Mouse (Mus musculus) bone marrow macrophage, adult 2 months (primary cell): ENCODE data around the gene Nol3. TPM values are rescaled to one million over a fixed set of nuclear protein-coding genes. Genes with fewer than 3 reads are reported as not detected.

Experiments used
- H3K27ac ChIP-seq: 2 replicates; pipeline ENCODE4 v1.5.1; 2012; ENCODE audit warnings: low read depth, low read length; ENCODE audit not compliant: insufficient read depth
- H3K4me1 ChIP-seq: 2 replicates; pipeline ENCODE4 v1.6.1; 2012; ENCODE audit warnings: low read length; ENCODE audit not compliant: control insufficient read depth, insufficient read depth
- H3K4me3 ChIP-seq: 2 replicates; pipeline ENCODE4 v1.5.1; 2012; ENCODE audit warnings: mild to moderate bottlenecking, low read length, moderate library complexity; ENCODE audit not compliant: insufficient read depth
- CTCF ChIP-seq: IDR thresholded peaks from 2 replicates; pipeline ENCODE4 v1.5.1; 2012; ENCODE audit warnings: low read depth, mild to moderate bottlenecking, low read length, moderate library complexity
- POLR2A ChIP-seq: IDR thresholded peaks from 2 replicates; pipeline ENCODE4 v1.6.1; 2012; ENCODE audit warnings: mild to moderate bottlenecking, low read depth, low read length, borderline replicate concordance
- polyA plus RNA-seq: library from polyadenylated mRNA; stranded (reverse); fragments of >200 nt; gene quantifications from 2 replicates; pipeline ENCODE4 v1.2.4, GENCODE M21; 2012; ENCODE audit not compliant: missing spikeins, insufficient read depth, insufficient read length

Nol3 gene
- polyA plus RNA-seq, 1 experiment: 0.23 TPM

DNA sequence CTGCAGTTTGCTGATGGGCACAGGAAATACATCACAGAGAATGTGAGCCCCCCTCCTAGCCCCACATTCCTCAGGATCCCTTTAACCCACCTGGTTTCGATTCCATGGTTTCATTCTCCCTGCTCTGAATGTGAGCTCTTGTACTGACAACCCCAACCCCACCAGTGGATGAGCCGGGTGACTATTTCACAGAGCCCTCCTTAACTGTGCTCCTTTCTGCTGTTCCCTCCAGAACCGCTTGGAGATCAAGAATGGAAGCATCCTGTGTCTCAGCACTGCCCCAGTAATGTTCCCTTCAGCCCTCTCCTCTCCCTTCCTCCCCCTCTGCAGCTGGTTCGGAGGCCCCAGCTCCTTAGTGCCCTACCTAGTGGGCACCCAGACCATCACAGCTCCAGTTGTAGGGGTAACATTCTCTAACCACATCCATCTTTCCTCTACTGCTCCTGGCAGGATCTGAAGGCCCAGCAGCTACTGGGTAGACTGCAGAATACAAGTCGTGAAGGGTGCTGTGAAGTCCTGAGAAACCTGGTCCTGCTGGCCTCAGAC lies 30.3 kb downstream of the Nol3 start:
- Histone ChIP-seq H3K4me3 (no peak overlapping the region), H3K4me1 (peaks cover 38% of the 10 kb centered on the region)

DNA sequence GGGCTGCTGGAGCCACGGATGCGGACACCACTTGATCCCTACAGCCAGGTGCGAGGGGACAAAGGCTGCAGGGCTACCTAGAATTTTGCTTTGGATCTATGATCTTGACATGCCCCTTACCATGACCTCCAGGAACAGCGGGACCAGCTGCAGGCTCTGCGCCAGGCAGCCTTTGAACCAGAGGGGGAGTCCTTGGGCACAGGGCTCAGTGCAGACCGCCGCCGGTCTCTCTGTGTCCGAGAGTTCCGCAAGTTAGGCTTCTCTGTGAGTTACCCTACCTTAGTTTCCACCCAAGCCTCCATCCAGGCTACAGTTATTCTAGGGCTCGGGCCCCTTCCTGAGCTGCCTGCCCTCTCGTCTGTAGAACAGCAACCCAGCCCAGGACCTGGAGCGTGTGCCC lies 31.7 kb downstream of the Nol3 start:
- no peak for TF ChIP-seq POLR2A
- no peak for TF ChIP-seq CTCF
- Histone ChIP-seq H3K4me1 (peaks cover 25% of the 10 kb centered on the region), H3K27ac (no peak overlapping the region)

More for the DNA sequence above, 30.3 kb downstream of the Nol3 start:
- H3K27ac ChIP-seq: no peak overlapping the region
- TF ChIP-seq POLR2A: no peak
- TF ChIP-seq CTCF: no peak

DNA sequence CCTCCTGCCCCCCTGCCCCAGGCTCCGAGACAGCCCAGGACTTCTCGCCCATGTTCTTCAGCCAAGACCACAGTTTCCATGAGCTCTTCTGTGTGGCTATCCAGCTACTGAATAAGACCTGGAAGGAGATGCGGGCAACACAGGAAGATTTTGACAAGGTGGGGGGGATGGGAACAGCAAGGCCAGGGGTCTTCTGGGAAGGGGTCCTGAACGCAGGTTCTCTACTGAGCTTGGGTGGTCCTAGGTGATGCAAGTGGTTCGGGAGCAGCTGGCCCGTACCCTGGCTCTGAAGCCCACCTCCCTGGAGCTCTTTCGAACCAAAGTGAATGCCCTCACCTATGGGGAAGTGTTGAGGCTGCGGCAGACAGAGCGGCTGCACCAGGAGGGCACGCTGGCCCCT lies 32.5 kb downstream of the Nol3 start:
- Histone ChIP-seq H3K4me1 (peaks cover 20% of the 10 kb centered on the region), H3K27ac (no peak overlapping the region), H3K4me3 (no peak overlapping the region)
- TF ChIP-seq CTCF (no peak), POLR2A (no peak)

More for the DNA sequence above, 31.7 kb downstream of the Nol3 start:
- no peak overlapping the region for H3K4me3 ChIP-seq

DNA sequence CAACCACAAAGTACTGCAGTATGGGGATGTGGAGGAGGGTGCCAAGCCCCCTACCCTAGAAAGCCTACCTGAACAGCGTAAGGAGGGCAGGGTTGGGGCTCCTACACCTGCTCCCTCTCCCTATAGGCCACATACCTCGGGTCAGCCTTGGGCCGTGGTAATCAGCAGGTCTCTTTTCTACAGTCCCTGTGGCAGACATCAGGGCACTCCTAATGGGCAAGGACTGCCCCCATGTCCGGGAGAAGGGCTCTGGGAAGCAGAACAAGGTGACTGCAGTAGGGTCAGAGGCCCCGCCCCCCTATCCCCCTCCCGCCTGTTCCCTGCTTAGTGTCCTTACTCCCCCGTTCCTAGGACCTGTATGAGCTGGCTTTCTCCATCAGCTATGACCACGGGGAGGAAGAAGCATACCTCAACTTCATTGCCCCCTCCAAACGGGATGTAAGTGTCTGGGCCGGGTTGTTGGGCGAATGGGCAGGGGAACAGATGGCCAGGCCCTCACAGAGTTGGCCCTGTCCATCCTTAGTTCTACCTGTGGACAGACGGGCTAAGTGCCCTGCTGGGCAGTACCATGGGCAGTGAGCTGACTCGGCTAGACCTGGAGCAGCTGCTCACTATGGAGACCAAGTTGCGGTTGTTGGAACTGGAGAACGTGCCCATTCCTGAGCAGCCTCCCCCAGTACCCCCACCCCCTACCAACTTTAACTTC lies 33.4 kb downstream of the Nol3 start:
- H3K4me3 ChIP-seq: no peak overlapping the region
- peaks cover 11% of the 10 kb centered on the region for H3K4me1 ChIP-seq
- TF ChIP-seq CTCF (no peak), POLR2A (no peak)
- H3K27ac ChIP-seq: no peak overlapping the region

DNA sequence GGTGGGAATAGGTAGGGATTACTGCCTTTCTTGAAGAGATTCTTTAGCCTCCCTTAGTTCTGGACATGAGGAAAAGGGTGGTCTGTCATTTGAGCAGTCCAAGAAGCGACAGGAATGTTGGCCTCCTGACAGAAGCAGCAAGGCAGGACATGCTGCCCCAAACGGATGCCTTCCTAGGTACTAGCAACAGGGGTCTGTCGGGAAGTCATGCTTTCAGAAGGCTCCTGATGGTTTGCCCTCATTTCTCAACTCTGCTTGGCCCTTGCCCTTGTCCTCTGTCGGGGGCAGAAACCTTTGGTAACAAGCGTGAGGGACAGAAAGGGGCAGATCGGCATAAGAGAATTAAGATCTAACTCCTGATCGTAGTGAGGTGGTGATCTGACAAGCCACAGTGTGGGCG lies 34.2 kb downstream of the Nol3 start:
- Histone ChIP-seq H3K27ac (no peak overlapping the region), H3K4me1 (peaks cover 6% of the 10 kb centered on the region), H3K4me3 (no peak overlapping the region)
- TF ChIP-seq CTCF: no peak
- no peak for TF ChIP-seq POLR2A

DNA sequence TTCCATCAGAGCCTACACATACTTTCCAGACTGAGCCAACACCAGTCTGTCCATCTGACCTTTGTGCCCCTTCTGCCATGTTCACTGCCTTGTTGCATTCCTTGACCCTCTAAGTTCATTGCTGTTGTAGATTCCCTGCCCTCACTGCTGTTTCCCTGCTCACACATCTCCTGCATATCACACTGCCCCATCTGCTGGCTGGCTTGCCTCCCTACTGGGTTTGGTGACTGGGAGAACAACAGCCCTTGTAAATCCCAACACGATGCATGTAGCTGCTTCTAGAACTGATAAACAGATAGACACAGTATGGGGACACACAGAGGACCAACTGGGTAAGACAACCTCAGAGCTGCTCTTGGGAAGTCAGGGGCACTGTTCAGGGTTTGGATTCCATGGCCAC lies 35.8 kb downstream of the Nol3 start:
- TF ChIP-seq CTCF (no peak), POLR2A (no peak)
- Histone ChIP-seq H3K4me1 (peaks cover 6% of the 10 kb centered on the region), H3K4me3 (no peak overlapping the region), H3K27ac (no peak overlapping the region)

DNA sequence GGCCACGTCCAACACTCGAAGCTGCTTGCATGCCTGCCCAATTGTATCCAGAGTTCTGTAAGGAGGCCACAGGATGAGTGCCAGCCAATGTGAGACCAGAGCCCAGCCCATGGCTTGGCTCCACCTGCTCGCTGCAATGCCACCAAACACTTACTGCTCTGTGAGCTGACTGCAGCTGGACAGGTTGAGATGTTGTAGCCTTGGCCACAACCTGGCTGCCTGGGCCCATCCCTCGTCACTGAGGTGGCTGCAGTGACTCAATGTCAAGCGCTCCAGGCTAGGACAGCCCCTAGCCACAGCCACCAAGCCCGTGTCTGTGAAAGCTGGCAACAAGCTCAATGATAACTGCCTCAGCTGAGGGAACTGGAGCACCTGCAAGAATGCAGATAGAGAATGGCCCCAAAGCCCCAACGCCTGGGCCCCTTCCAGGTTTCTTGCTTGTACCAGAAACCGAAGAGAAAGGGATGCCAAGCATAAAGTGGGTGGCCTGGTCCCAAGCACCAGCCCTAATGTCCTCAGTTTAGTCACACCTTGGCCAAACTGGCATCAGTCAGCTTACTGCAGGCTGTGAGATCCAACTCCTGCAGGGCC lies 37.0 kb downstream of the Nol3 start:
- Histone ChIP-seq H3K4me1 (peaks cover 9% of the 10 kb centered on the region), H3K4me3 (no peak overlapping the region), H3K27ac (no peak overlapping the region)
- TF ChIP-seq POLR2A (no peak), CTCF (no peak)

DNA sequence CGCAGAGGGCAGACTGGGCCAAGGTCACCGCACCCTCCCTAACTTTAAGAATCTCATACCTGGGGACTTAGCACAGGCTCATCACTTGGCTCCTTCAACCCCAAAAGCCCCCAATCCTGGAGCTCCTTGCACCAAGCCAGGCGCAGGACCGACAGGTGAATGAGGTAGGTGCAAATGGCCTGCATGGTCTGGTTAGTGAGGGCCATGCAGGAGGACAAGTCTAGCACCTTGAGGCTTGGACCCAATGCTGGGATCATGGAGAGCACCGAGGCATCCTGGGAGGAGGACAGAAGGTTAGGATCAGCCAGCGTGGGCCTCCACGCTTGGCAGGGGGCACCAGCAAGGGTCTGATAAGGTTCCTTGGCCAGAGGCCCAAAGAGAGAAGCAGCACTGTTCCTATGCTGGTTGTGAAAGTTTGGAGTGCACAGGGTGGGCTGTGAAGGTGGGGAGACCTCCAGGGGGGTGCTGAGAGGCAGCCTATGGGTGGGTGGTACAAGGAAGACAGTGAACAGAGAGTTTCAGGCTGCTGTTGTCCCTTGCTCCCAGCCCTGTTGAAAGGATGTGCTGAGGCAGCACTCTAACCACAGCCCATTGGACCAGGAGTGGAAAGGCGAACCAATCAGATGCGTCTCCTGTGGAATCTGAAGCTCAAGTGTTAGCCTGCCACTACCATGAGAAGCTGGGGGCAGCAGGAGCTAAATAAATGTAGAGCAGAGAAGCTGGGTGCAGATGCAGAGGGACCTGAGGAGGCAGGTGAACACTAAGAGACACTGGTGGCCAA lies 37.9 kb downstream of the Nol3 start:
- Histone ChIP-seq H3K27ac (no peak overlapping the region), H3K4me3 (no peak overlapping the region), H3K4me1 (peaks cover 9% of the 10 kb centered on the region)
- TF ChIP-seq POLR2A: no peak
- TF ChIP-seq CTCF: no peak

DNA sequence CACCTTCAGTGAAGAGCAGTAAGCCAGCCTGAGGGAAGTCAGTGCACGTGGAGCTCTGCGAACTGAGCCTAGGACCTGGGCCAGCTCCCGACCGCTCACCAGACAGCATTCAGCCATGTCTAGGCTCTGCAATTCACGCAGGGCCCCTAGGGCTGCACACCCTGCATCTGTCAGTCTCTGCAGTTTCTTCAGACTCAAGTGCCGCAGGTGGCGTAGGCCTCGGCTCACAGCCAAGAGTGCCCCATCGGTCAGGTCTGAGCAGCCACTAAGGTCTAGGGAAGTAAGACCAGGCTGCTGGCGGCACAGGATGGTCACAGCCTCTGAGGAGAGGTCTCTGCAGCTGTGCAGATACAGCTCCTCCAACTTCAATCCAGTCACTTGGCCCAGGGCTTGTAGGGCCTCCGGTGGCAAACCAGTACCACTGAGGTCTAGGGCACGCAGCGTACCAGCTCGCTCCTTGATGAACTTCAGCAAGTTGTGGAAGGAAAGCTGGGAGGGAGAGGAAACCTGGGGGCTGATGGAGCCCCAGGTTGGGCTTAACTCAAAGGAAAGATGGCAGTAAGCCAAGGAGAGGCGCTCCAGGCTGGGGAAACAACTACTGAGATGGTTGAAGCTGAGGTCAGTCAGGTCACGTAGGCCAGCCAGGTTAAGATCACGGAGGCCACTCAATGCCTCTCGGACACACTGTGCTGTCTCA lies 39.3 kb downstream of the Nol3 start:
- H3K27ac ChIP-seq: no peak overlapping the region
- TF ChIP-seq CTCF: no peak
- TF ChIP-seq POLR2A: no peak
- peaks cover 17% of the 10 kb centered on the region for H3K4me1 ChIP-seq
- no peak overlapping the region for H3K4me3 ChIP-seq
